Mouse (Mus musculus) granulocyte monocyte progenitor cell, adult 5-6 weeks (primary cell): ENCODE results near the gene Mad1l1. TPM values are rescaled to one million over a fixed set of nuclear protein-coding genes. Genes with fewer than 3 reads are reported as not detected.

Experiments used
- ATAC-seq: replicated peaks from 2 replicates; pipeline ENCODE4 v1.8.0; 2016; ENCODE audit warnings: mild to moderate bottlenecking, moderate TSS enrichment, inconsistent platforms; ENCODE audit not compliant: poor library complexity, severe bottlenecking
- total RNA-seq, 2 experiments: library from RNA; stranded (forward) in 1 of 2; stranded (reverse) in 1 of 2; fragments of 200-712, 200-1000 nt in 1 of 2; fragments of >200 nt in 1 of 2; fragmentation: Nextera tagmentation in 1 of 2; gene quantifications; 2 replicates each; pipeline ENCODE4 v1.2.3; 2014 to 2017

Mad1l1 gene
- total RNA-seq, 2 experiments from 2014 or later: 24.4 to 53.6 TPM

DNA sequence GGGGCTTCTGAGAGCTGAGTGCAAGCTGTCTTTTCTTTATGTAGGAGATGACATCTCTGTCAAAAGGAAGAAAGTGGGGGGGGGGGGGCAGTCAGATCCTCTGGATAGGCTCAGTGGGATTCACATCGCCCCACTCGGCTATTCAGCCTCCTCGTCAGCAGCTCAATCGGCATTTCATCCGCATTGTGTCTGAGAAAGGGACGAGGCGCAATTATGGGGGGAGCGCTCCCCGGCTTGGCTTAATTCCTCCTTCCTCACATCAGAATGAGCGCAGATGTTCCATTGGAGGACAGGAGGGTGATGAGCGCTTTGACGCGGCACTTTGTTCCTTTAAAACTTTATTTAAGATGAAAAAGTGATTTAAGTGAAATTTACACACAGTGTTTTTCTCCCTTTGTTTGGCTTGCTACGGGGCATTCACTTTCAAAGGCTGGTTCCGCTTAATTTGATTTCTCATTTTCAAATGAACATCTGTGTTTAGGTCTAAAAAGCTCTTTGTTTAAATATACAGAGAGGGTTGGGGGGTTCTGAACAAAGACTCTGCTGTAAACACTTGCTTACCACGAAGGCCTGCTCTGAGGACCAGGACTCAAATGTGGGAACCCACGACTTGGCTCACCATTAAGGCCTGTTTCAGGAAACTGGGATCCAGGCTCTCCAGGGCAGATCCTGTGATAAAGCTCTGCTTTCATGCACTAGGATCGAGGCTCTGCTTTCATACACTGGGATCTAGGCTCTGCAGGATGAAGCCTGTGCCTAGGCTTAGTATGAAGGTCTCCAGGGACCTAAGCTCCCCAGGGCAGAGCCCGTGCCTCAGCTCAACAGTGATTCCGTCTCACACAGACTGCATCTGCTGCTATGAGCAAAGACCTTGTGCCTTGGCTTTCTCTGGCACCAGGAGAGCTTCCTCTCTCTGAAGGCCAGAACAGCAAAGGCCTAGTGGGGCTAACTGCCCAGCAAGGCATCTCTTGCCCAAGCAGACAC, 98.0 kb downstream of the Mad1l1 start:
- no peak for ATAC-seq

- ATAC-seq: no peak
These were observed 100.2 kb downstream of the Mad1l1 start for GRCm38 (mm10) chr5:140221016-140221650.

DNA sequence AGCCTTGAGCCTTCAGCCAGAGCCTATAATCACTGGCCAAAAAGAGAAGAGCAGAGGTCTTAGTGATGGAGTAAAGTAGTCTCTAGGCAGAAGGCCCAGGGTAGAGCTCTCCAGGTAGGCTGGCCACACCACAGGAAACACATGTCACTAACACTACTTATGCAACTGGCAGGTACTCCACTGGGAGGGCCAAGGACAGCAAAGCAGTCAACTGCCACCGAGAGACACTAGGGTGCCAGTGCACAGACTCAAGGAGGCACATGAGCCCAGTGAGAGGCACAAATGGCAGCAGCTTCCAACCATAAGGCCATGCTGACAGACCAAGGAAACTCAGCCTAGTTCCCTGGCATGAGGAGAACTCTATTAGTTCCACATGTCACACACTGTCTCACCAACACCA, 102.1 kb downstream of the Mad1l1 start:
- no peak for ATAC-seq

- no peak for ATAC-seq
These were observed 103.5 kb downstream of the Mad1l1 start for GRCm38 (mm10) chr5:140217900-140218299.

- no peak for ATAC-seq
These were observed 104.3 kb downstream of the Mad1l1 start for GRCm38 (mm10) chr5:140217083-140217482.

GRCm38 (mm10) chr5:140215471-140216087, 105.8 kb downstream of the Mad1l1 start:
- no peak for ATAC-seq

GRCm38 (mm10) chr5:140213001-140213400, 108.4 kb downstream of the Mad1l1 start:
- no peak for ATAC-seq

DNA sequence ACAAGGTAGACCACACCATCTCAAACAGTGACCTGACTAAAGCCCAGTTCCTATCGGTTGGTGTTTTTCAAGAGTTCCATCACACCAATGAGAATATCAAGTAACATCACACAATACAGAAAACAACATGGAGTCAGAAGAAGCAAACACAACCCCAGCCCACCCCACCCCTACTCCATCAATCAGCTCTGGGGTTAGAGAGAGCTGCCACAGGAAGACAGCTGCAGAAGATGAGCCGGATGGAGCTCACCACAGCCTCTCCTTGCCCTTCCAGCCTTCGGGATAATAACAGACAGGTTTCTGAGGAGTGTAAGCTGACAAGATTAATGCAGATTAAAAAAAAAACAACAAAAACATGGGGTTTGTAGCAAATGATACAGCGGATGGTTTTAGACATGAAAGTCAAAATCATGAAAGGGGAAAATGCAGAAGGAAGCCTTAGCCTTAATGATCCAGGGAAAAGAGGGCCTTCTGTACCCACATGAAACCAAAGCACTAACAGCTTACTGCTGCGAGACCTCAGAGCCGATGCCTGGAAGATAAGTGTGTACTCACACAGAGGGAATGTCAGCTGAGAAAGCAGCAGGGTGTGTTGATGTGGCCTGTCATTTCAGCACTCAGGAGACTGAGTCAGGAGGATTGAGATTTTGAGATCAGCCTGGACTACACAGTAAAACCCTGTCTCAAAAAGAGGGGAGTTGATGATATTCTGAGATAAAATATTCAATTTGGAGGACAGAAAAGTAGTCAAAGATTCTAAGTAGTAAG, 110.8 kb downstream of the Mad1l1 start:
- no peak for ATAC-seq

DNA sequence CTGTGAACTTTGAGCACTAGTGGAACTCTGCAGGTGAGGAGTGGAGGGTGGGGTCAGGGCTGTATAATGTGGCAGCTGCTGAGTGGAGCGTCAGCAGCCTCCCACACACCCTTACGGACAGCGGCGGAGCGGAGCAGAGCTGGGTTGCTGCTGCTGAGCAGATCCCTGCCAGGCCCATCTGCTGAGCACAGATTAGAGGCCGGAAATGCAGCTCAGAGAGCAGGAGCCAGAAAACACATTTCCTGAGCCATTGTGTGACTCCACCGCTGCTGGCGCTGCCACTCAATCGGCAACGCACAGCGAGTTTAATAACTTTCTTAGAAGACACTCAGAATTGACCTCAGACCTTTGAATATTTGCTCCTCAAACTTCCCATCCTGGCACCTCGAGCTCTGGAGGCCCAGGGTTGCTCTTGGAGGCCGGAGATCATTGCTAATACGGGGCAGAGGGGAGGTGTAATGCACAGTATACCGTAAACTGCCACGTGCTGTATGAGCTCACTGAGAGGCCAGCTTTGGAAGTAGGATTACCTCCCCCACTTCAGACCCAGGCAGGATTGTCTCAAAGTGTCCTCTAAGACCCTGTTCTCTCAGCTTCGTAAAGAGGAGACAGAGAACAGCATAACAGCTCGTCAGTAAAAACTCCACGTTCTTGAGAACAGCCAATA, 112.5 kb downstream of the Mad1l1 start:
- peak; percentile 23 for ATAC-seq

DNA sequence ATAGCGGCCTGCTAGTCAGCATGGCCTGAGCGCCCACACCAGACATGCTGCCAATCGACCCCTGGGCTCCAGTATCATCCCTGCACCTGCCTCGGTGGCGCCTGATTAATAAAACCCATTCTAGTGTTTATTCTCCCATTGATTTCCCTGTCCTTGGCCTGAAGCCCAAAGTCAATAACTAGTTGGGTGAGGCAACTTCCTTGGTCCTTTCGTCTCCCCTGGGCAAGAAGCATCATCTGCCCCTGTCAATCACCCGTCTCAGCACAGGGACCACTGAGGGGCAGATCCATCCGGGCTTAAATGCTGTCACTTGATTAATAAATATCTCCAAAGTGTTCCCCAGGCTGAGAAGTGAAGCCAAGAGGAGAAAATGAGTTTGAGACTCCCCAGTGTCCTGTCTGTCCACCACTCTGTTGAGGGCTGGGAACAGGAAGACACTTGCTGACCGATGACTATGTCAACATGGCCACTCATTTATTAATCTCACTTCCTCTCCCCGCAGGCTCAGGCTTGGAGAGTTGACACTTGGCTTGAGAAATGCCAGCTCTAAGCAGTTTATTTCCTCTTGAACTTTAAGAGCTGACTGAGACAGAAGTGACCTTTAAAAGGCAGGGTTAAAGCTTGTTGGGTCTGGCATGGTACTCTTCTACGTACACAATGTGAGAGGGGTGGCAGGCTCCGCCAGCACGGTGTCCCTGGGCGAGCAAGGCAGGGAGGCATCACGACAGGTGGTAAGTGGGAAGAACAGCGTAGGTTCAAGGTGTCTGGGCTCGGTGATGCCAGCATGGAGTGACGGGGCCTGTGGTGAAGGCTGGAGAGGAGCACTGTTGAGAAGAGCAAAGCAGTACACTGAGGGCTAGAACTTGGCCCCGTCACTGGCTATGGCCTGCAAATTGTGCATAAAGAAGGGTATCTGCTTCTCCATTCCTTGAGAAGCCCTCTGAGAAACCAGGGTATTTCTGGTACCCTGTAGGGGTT, 114.3 kb downstream of the Mad1l1 start:
- ATAC-seq: peak; percentile 71

- ATAC-seq: peak; percentile 65
These were observed 115.4 kb downstream of the Mad1l1 start for GRCm38 (mm10) chr5:140205991-140206390.

DNA sequence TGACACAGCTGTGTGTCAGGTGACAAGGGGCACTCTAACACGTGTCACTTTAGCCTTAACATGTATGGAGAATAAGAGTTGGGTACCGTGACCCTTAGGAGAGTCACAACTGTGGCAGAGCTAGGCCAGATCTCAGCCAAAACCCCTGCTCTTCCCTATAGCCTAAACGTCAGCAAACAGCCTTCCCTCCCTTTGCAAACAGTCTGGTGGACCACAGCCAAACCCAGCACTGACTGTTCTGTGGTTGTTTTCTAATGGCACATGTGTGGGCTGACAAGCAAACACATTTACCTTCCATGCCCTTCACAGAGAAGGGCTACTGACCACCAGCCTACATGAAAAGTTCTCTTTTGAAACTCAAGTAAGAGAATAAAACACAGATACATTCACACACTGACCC, 116.9 kb downstream of the Mad1l1 start:
- no peak for ATAC-seq

DNA sequence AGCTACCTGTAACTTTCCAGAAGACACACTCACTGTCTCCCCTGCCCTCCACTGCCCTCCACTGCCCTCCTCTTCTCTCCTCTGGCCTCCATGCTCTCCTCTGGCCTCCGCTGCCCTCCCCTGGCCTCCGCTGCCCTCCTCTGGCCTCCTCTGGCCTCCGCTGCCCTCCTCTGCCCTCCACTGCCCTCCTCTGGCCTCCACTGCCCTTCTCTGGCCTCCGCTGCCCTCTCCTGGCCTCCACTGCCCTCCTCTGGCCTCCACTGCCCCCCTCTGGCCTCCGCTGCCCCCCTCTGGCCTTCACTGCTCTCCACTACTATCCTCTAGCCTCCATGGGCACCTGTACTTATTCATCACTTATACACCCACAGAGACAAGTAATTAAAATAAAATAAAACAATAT, 117.3 kb downstream of the Mad1l1 start:
- ATAC-seq: no peak

DNA sequence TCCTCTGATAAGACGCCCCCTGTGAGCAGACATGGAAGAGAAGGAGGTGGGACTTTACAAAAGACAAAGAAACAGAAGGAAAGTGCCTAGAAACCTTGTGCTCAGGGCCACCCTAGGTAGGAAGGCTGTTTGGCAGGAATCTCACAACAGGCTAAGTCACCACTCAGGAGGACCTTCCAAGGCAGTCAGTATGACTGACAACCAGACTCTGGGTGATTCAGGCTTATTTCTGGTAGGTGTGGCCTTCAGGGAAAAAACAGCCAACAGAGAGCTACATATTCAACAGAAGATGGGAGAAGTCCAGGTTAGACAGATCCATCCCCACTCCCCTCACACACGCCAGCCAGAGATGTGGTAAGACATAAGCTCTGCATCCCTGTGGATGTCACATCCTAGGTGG, 118.9 kb downstream of the Mad1l1 start:
- no peak for ATAC-seq

DNA sequence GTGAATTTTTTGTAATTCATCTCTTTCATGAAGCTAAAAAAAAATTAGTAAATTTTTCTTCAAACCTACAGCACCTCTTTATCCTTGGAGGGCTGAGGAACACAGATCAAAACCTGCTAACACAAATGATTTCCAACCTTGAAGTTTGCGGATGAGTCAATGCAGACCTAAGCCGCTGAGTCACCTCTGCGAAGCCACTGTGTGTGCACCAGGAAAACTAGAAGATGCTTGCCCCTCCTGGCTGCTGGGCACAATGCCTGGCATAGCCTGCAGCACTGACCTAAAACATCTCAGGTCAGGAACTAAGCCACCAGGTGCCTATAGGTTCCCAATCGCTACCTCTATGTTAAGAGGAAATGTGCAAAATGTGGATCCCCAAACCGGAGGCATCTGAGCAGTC, 119.8 kb downstream of the Mad1l1 start:
- ATAC-seq: no peak

GRCm38 (mm10) chr5:140201109-140201508, 120.2 kb downstream of the Mad1l1 start:
- ATAC-seq: no peak

DNA sequence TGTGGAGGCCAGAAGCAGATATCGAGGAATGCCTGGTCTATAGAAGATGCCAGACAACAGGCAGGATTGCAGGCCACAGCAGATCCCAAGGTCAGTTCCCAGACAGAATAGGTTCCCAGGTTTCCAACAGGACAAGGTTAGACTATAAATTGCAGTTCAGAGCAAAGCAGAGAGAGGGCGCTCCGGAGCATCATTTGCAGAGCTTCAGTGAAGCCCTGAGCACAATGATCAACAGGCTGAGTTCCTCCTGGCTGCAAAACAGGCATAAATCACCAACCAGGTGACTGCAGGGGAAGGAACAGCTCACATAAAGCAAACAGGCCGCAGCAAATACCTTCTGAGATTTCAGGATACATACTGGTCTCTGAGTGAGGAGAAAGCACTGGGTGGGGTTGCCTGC, 123.6 kb downstream of the Mad1l1 start:
- ATAC-seq: peak; percentile 78

DNA sequence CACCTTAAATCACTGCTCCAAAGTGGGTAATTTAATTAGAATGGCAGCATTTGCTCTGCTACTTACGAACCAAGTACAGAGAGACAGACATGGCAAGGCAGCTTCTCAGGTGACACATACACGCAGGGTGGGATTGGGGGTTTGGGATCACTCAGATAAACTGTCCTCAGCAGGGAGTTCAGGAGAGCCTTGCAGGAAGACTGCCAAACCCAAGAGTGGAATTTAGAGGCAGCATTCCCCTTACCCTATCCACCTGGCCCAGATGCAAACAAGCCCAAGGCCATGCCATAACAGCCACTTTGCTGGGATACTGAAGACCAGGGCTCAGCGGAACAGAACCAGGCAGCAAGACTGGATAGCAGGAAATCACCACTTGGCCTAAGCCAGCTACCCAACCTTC, 124.9 kb downstream of the Mad1l1 start:
- no peak for ATAC-seq

DNA sequence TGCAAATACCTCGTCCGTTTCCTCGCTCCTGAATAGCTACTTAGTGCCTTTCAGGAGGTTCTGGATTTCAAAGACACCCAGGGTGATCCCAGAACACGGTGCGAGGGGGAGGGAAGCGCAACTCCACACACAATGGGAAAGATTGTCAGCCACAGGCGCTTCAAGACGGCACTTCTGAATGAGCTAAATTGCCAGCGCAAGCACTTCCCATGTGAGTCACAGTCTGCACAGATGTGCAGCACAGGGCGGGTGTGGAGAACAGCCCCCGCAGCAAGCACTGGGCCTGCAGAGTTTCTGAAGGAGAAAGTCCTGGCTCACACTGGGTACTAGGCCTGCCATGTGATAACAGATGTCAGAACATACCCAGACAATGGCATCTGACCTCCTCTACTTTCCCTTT, 127.2 kb downstream of the Mad1l1 start:
- ATAC-seq: no peak
